Mouse (Mus musculus): ENCODE results near the gene Rasl11b.

DNA sequence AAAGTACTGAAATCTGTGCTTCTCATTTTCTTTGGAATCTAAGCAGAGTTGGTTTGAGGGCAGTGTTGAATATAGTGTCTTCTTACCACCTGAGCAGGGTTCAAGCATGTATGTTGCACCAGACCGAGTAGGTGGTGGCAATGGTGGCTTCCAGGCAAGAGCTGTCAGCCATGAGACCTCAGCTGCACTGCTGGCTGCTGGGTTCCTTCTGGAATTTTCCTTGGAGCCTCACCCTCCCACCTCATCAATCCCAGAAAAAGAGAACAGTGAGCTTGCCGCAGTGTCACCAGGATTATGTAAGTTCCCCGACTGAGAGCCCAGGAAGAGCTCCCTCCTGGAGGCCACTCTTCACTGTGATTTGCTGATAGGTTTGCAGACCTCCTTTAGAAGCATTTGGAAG is 12.1 kb downstream of the Rasl11b start:
- TF ChIP-seq CTCF (IDR thresholded peaks at IDR 0.05; ENCODE audit: low read depth) (no peak), EP300 (IDR thresholded peaks at IDR 0.05; ENCODE audit: low read depth) (no peak)

All from liver, embryonic 14.5 days (tissue).